Mouse (Mus musculus) spleen, adult 12 weeks (tissue): ENCODE results near the gene Romo1.
"Not testable (repeated sequence)": the region's sequence is repeated elsewhere in the genome, so short reads cannot be mapped to it uniquely, and the experiment has no call there.

Source experiments
- DNase-seq: peaks from one replicate; pipeline ENCODE4 v3.0.0; 2022; ENCODE audit warnings: low spot score

Gene Romo1

DNA sequence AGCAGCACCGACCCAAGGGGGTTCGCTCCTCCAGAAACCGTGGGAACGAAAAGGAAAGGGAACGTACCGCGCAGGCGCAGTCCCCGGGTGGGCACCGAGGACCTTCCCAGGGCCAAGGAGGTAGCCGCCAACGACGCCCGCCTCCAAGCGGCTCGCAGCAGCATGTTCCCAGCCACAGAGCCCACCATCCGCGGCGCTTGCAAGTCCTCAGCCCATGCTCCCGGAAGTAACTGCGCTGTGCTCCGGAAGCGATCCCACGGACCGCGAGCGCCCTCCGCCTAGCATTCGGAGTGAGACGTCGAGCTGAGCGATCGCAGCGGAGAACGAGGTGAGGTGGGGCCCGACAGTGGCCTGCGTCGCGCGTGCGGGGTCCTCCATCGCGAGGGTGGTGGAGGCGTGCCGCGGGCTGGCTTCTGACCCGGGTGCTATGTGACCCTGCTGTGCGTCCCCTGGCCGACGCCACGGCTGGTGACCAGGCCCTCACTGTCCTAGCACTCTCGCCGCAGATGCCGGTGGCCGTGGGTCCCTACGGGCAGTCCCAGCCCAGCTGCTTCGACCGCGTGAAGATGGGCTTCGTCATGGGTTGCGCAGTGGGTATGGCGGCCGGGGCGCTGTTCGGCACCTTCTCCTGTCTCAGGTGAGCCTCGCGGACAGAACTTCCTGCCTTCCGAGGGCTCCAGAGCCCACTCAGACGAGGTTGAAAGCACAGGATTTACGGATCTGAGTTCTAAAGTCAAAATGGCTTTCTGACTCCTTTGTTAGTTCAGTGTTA lies at the start of gene Romo1, which contains the start of gene Nfs1:
Gene Romo1 (plus strand): TSS at position 87 of the 772 bp plus-strand sequence.
Gene Nfs1 (minus strand): TSS at position 234 of the 772 bp plus-strand sequence.
- DNase-seq: peak; percentile 81

DNA sequence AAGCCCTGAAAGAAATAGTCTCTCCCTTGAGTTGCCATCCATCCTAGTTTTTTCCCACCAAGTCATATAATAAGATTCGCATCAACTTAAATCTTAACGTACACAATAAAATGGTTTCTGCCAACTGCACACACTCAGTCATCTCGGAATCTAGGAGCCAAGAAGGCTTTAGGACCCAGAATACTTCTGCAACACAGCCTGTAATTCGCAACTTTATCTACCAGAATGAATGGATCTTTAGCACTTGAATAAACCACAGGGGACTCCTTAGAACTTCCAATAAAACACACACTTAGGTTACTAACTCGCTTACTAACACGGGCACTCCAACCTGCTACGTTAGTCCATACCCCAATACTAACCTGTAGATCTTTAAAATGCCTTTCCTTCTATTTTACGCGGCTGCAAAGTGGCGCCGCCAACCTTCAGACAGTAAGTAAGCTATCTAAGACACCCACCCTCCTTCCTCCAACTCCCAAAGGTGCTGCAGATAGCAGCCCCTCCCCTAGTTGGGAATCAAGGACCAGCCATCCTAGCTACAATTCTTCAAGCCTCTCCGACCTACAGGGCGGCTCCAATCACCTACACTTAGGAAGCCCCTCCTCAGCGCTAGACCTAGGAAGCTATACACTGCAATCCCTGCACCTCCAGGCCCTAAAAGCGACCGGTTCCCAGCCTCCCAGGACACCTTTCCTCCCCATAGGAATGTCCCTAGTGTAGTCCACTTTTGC lies 33.0 kb upstream of the Romo1 start:
- peak; percentile 10 for DNase-seq

DNA sequence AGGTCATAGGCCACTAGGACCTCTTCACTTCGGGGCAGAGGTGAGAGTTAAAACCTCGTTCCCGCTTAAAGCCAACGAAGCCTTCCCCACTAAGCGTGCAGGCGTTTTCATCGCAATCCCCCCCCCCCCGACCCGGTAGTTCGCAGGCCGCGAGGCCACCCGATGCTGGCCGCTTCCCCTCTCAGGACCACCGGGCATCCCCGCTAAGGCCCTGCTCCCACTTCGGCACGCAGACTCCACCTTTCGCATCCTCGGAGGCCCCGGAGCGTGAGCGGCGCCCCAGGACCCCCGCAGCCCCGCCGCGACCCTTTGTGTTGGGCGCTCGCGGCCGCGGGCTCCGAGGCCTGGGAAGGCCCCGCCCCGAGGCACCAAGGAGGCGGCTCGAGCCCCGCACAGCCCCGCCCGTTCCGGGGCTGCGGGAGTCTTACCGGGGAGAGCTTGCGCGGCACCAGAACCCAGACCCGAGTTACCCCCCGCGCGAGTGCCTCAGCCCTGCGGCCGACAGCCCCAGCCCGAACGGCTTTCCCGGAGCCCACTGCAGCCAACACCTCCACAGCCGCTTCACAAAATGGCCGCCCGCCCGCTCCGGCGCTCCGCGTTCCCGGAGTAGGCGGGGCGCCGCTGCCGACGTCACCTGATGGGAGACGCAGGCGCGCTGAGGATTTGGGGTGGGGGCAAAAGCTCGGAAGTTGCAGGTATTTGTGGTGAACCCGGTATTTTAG lies 32.3 kb upstream of the Romo1 start, which contains the start of the genes Cpne1 and Rbm12:
Gene Cpne1 (minus strand): TSS at position 608 of the 722 bp plus-strand sequence.
Gene Rbm12 (minus strand): TSS at position 621 of the 722 bp plus-strand sequence.
- DNase-seq: peak; percentile 87

DNA sequence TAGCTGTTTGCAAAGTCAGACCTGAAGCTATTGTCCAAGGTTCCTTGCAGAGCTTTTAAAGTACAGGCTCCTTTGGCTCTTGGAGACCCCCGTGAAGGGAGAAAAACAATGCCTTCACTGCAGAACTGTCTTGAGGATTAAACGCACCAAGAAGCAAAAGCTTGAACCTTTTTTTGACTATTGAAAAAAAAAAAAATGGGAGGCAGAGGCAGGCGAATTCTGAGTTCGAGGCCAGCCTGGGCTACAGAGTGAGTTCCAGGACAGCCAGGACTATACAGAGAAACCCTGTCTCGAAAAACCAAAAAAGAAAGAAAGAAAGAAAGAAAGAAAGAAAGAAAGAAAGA lies 31.8 kb upstream of the Romo1 start:
- not testable (repeated sequence) for DNase-seq

DNA sequence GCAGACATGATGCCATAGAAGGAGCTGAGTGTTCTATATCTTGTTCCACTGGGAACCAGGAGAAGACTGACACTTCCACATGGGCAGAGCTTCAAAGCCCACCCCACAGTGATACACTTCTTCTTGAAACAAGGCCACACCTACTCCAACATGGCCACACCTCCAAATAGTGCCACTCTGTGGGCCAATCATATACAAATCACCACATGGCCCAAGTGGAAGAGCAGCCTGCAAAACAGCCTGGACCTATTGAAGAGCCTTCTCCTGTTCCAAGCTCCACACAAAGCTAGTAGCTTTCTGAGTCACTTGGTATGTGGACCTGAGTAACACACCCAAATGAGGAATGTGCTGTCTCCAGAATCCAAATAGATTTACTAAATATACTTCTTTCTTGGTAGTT lies 24.3 kb upstream of the Romo1 start:
- no peak for DNase-seq

DNA sequence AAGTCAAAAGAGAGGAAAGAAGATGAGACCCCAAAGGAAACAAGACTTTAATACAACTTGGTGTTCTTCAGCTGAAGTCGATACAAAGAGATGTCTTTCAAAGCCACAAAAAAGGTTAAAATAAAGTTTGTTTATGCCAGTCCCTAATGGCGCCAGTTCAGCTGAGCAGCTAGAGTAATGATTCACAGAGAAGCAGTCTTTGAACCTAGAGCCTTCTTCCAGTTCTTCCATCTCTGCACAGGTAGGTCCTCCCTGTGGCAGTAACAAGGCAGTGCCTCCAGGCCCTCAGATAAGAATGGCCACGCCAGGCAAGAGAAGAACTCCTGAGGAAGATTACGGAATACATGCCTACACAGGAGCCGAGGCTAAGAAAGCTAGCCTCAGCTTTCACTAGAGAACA lies 20.1 kb upstream of the Romo1 start:
- no peak for DNase-seq

DNA sequence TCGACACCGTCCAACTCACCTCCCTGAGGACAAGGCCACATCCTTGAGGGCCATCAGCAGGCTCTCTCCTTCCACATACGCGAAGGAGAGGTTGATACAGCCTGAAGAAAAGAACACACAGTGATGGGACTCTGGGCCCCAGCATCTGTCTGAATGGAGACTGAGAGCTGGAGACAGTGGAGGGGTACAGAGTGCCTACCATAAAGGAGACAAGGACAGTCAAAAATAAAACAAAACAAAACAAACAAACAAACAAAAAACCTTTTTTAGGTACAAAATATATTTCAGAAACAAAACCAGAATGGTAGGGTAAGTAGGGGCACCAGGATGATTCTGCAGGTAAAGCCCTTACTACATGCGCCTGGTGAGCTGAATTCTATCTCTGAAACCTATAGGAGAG lies 16.8 kb upstream of the Romo1 start, which contains the start of gene Gm28036:
Gene Gm28036 (minus strand): TSS at position 101 of the 400 bp plus-strand sequence.
- no peak for DNase-seq

DNA sequence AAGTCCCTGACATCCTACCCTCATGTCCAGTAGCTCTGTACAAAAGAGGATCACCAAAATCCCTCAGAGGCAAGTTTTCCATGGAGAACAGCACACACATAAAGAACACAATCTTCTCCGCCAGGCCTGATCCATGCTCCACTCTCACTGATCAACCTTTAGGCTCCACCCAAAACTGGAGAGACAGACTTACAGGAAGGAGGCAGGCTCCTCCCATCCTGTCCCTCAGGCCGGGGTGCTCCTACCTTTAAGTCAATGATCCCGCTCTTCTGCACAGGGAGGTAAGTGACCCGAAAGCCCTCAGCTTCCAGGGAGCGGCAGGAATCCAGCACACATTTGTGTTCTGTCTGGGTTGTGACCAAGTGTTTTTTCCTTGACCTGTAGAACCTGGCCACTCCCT lies 9.7 kb upstream of the Romo1 start:
- DNase-seq: no peak

DNA sequence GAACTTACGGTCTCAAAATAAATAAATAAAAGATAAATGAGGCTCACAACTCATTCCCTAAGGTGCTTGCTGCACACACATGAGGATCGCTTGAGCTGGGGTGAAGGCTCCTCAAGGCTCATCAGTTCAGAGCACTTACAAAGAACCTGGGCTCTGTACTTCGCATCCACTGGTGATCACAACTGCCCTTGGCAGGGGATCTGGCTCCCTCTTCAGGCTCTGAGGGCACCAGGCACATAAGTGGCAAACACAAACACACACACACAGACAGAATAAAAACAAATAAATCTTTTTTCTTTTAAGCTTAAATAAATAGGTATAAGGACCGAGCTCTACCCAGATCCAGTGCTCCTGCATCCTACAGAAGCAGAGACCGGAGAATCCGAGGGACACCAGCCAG lies 8.1 kb upstream of the Romo1 start:
- no peak for DNase-seq

DNA sequence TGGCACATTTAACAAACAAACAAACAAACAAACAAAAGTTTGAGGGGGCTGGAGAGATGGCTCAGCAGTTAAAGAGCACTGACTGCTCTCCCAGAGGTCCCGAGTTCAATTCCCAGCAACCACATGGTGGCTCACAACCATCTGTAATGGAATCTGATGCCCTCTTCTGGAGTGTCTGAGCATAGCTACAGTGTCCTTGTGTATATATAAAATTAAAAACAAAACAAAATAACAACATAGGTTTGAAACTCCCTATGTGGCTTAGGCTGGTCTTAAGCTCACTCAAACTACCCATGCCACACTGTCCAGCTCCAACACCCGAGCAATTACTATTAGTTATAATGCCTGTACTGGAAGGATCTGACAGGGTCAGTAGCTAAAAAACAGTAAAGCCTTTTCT lies 1.0 kb upstream of the Romo1 start:
- DNase-seq: no peak

DNA sequence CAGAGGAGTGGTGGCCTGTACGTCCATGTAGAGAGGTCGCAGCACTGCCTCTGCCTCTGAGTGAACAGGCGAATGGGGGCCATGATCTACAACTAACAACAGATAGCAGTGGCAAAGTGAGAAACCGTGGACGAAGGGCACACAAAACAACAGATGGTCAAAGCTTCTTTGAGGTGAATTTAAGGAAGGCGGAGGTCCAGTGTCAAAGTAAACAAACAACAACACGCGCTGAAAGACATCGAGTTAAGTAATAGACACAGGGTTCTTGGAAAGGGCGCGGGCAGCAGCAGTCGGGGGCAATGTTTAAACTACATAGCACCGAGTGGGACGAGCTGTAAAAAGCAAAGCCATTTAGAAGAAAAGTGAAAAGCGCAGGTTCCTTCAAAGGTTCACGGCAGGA lies 472 bp upstream of the Romo1 start:
- DNase-seq: peak; percentile 8

DNA sequence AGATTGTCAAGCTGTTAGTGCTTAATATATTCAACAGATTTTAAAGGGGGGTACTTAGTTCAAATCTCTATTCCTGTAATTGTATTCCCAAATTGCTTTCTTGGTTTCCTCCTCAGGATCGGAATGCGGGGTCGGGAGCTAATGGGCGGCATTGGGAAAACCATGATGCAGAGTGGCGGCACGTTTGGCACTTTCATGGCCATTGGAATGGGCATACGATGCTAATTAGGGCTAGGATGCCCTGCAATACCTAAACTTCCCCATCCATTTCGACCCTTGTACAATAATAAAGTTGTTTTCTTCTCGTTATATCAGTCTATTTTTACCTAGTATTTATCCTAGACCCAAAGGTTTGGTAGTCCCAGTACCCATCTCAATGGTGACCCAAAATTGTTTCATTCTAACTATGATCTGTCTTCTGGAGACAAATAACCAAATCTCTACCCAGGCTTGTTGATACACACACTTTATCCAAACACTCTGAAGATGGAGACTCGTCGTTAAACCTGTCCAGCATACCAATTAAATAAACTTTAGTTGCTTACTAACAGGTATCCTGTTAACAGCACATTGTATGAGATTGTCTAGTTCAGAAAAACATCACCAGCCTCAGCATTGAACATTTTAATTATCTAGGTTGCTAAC lies 1.8 kb downstream of the Romo1 start:
- DNase-seq: no peak

DNA sequence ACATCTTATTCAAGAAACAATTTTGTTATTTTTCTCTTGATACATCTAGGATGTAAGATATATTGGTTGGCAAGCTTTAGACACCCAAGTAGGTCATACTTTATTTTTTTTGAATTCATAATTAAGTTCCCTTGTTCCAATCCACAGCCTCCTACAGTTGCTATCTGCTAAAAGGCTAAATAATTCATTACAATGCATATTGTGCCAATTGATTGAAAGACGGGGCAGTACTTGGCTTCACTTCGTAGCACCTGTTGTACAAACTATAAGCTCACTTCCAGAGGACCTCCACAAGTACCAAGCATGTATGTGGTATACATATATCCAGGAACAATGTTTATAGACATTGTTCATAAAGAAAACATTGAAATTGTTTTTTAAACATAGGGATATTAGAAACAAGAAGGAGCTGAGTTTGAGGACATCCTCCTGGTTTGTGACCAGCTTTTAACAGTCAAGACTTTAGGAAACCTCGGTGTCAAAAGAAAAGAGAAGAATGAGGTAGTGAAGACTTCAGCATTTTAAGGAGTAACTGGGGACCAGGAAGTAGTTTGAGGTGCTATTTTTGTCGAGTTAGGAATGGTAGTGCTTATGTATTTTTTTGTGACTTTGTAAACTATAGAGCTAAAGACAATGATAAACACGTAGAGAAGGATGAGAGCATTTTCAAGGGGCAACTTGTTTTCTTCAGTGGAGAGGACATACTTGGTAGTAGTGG lies 2.6 kb downstream of the Romo1 start:
- no peak for DNase-seq

DNA sequence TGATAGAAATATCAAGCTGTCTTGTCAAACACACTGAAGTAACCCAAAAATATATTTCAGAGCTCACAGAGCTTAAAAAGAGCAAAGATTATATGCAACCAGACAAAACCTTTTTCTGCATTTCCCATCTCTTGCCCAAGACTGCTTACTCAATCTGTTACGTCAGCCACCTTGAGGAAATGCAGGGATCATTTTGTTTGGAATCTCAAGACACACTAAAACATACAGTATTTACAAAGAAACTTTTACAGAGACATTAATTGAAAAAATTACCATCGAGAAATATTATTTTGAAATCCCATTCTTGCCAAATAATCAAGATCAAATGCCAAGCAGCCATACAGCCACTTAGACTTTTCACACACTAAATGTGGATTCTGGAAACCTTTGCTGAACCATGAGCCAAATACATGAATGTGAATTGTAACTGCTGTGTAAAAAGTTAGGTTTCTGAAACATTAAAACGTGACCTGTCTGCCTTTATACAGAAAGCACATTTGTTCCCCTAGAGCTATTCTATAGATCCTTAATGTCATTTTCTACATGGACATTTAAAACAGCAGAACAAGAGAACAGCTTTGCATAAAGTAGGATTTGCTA lies 3.6 kb downstream of the Romo1 start:
- DNase-seq: no peak

DNA sequence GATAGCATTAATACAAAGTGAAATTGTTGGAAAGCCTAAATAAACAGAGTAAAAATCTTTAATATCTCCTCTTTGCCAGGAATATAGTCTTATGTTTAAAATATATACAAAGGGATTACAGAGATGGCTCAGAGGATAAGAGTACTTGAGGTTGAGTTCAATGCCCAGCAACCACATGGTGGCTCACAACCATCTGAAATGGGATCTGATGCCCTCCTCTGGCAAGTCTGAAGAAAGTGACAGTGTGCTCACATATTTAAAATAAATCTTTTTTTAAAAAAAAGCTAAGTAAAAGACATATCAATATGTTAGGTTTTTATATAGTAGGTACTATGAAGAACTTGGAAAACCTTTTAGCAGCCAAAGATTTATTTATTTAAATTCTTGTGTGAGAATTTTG lies 7.7 kb downstream of the Romo1 start:
- no peak for DNase-seq

DNA sequence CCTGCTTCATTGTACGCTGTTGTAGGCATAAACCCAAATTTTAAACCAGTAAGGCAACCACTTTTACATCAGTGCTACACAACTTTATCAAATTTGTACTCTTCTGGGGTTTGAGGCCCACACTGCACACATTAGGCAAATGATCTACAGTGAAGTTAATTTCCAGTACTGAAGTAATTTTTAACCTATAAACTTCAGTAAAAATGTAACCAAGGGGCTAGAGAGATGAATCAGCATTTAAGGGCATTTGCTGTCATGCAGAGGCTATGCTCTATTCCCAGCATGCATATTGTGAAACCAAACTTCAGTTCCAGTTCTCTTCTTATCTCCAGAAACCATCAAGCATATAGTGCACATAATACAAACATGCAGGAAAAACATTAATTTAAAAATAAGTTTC lies 21.6 kb downstream of the Romo1 start:
- no peak for DNase-seq

DNA sequence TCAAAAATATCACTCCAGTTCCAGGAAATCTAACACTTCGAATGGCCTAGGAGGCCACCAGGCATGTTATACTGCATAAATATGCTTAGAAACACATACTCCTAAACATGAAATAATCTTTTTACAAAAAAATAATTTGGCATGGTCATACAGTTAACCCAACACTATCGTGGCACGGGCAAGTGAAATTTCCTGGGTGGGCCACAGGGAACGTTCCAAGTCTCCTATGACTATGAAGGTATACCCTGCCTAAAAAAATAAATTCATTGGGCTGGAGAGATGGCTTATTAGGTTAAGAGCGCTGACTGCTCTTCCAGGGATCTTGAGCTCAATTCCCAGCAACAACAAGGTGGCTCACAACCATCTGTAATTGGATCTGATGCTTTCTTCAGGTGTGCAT lies 22.7 kb downstream of the Romo1 start:
- no peak for DNase-seq

DNA sequence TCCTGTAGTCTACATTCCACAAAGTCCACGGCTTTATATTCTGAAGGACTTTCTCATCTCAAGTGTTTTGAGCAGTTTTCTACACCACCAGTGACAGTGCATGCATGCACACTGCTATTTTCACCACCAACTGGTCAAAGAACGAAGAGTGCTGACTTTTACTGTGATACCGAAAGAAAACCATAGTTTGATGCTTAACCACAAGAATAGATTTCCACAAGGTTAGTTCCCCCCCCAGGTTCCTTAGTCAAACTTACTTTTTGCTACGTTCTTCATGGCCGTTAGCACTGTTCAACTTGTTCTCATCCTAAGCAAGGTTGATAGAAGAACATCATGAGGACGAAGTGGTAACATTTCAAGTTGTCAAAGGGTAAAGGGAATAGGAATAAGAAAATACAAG lies 33.2 kb downstream of the Romo1 start:
- no peak for DNase-seq

DNA sequence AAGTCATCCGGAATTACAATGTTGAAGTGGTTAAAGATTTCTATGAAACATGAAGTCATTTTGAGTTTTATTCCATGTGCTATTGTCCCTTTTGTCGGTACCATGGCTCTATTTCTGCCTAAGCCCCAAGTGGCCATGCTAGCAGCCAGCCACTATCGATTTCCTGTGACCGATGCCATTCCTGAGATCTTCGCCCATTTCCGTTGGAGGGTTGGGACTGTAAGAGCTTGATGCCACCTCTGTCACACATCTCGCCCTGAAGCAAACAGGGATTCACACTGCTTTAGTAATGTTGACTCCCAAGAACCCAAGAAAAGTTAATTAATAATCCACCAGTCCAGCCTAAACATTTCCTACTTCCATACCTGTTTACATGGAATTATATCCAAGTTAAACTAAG lies 33.8 kb downstream of the Romo1 start:
- DNase-seq: no peak

DNA sequence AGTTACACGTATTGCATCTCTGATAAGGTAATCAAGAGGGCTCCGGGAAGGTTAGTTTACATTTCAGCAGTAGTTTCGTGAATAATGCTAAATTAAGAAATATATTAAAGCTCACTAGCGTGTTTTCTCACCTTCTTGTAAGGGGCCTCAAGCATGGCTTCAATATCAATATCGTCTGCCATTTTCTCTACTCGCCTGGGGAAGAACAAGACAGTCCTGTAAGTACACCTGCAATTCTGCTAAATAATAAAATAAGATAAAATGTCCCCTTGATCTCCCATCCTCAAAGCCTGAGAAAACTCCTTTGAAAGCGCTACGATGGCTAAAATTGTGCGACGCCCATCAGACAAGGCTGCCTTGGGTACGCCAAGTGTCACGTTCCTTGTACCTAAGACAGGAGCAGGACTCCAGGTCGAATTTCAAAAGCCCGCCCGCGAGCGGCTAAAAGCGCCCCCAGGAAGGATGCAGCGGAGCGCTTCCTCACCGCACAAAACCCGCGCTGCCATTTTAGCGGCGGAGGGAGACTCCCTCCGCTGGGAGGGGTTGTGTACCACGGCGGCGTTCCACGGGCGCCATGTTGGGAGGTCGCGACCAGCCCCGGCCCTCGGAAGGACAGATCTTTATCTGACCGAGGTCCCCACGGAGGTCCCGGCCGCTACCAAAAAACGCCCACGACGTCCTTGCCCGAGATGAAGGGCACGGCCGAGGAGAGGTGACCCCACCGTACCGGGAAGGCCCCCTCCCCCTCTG lies 35.4 kb downstream of the Romo1 start:
- peak; percentile 75 for DNase-seq

DNA sequence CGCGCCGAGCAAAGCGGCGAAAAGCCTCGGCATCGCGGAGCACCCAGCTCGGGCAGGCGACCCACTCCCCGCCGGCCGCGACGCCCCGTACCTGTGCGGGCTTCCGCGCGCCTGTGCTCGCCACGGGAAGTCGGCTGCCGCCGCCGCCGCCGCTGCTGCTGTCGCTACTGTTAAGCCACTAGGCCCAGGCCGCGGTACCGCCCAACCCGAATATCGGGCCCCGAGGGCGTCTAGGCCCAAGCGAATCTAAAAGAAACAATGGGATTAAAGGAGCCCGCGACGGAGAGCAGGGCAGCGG lies 35.9 kb downstream of the Romo1 start:
- no peak for DNase-seq
